Mouse (Mus musculus) cortical plate, adult 2 months (tissue): ENCODE data around the gene Vrk1.

Experiments used
- CTCF ChIP-seq: fragments of 200-500 bp; IDR thresholded peaks from 2 replicates; pipeline ENCODE4 v1.5.1; 2011; ENCODE audit warnings: mild to moderate bottlenecking, control low read depth, low read length; ENCODE audit not compliant: insufficient read depth; ENCODE audit errors: extremely low read depth
- POLR2A ChIP-seq: fragments of 200-500 bp; IDR thresholded peaks from 2 replicates; pipeline ENCODE4 v1.6.1; 2011; ENCODE audit warnings: mild to moderate bottlenecking, low read length, control low read depth; ENCODE audit not compliant: insufficient read depth; ENCODE audit errors: extremely low read depth

DNA sequence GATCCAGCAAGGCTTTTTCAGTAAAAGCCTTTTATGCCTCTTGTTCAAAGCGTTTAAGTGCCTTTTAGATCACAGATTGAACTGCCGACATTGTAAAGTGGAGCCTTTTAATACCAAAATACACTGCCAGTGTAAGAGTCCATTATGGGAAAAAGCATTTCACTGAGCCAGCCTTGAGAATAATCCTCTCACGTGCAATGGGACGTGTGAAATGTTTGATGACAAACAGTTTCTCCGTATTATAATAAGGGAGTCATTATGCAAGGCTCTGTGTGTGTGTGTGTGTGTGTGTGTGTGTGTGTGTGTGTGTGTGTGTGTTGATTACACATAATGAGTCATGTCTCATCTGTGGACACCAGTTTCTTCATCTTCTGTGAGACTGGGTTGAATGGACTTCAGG is 17.3 kb upstream of the Vrk1 start:
- no peak for TF ChIP-seq CTCF
- no peak for TF ChIP-seq POLR2A
